Mouse (Mus musculus) testis, adult 2 months (tissue): ENCODE data around the gene B3glct. TPM values are rescaled to one million over a fixed set of nuclear protein-coding genes. Genes with fewer than 3 reads are reported as not detected.
A peak's percentile ranks its signal among the peaks of the same experiment; 100 is the strongest.

Experiments
- H3K27ac ChIP-seq: fragments of 200-500 bp; 2 replicates; pipeline ENCODE4 v1.5.1; 2012; ENCODE audit warnings: low read depth, low read length; ENCODE audit not compliant: control insufficient read depth, insufficient read depth
- H3K27me3 ChIP-seq: fragments of 200-500 bp; 2 replicates; pipeline ENCODE4 v1.6.1; 2012; ENCODE audit warnings: mild to moderate bottlenecking, low read length, moderate library complexity; ENCODE audit not compliant: control insufficient read depth, insufficient read depth
- H3K36me3 ChIP-seq: fragments of 200-500 bp; 2 replicates; pipeline ENCODE4 v1.6.1; 2012; ENCODE audit warnings: mild to moderate bottlenecking, low read length; ENCODE audit not compliant: control insufficient read depth, insufficient read depth
- H3K4me1 ChIP-seq: fragments of 200-500 bp; 2 replicates; pipeline ENCODE4 v1.6.1; 2012; ENCODE audit warnings: low read length; ENCODE audit not compliant: control insufficient read depth, insufficient read depth
- H3K4me3 ChIP-seq: fragments of 200-500 bp; 2 replicates; pipeline ENCODE4 v1.5.1; 2012; ENCODE audit warnings: low read depth, mild to moderate bottlenecking, low read length, moderate library complexity, mixed read lengths; ENCODE audit not compliant: control insufficient read depth
- CTCF ChIP-seq: fragments of 200-500 bp; IDR thresholded peaks from 2 replicates; pipeline ENCODE4 v1.5.1; 2012; ENCODE audit warnings: low read depth, mild to moderate bottlenecking, inconsistent platforms, low read length, moderate library complexity; ENCODE audit not compliant: control insufficient read depth, insufficient read depth, insufficient replicate concordance
- POLR2A ChIP-seq: fragments of 200-500 bp; IDR thresholded peaks from 2 replicates; pipeline ENCODE4 v1.6.1; 2012; ENCODE audit warnings: low read depth, mild to moderate bottlenecking, inconsistent platforms, low read length, moderate library complexity; ENCODE audit not compliant: control insufficient read depth
- polyA plus RNA-seq: library from polyadenylated mRNA; depleted of rRNA; stranded (reverse); fragments of >200 nt; gene quantifications from 2 replicates; pipeline ENCODE4 v1.2.3, GENCODE M21; 2012; rRNA removed

The B3glct gene
- polyA plus RNA-seq, result 0.83 and 1.0 TPM in 2 replicates

DNA sequence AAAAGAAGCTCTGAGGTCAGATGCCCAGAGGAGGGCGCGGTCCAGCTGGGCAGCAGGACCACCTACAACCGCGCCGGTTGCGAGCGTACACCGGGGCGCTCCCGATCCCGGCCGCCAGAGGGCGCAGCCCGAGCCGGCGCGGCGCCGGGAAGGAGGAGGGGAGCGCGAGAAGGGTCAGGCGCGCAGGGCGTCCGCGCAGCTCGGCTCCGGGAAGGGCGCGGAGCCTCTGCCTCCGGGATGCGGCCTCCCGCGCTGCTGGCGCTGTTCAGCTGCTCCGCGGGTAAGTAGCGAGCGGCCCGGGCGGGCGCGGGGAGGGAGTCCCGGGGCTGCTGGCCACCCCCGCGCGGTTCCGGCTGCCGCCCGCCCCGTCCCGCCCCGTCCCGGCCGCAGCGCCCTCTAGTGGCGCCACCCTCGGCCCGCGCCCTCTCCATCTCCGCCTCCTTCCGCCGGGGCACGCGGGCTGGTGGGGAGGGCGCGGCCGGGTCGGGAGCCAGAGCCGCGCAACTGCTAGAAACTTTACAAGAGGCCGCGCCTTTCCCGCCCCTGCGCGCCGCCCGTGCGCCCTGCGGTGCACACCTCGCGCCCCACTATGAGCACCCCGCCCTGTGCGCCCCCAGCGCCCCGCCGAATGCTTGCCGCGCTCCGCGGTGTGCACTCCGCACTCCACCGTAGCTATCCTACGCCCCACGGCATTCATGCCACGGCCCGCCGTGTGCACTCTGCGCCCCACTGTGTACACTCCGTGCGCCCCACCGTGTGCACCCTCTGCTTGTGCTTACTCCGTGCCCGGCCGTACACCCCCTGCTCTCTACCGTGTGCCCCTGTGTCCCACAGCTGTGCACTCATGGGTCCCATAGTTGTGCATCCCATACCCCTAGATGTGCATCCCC, at the start of gene B3glct:
B3glct (plus strand) TSS at position 131 of the 890 bp plus-strand sequence.
- no peaks in the 10 kb centered on the region for H3K36me3 ChIP-seq
- peak within 1 kb of the TSS; percentile 88 for H3K4me3 ChIP-seq
- H3K27me3 ChIP-seq, result no peaks in the 10 kb centered on the region
- peaks cover 2% of the 10 kb centered on the region for H3K4me1 ChIP-seq
- TF ChIP-seq POLR2A (no peak), CTCF (peak; percentile 85)
- H3K27ac ChIP-seq, result no peak within 1 kb of the TSS

DNA sequence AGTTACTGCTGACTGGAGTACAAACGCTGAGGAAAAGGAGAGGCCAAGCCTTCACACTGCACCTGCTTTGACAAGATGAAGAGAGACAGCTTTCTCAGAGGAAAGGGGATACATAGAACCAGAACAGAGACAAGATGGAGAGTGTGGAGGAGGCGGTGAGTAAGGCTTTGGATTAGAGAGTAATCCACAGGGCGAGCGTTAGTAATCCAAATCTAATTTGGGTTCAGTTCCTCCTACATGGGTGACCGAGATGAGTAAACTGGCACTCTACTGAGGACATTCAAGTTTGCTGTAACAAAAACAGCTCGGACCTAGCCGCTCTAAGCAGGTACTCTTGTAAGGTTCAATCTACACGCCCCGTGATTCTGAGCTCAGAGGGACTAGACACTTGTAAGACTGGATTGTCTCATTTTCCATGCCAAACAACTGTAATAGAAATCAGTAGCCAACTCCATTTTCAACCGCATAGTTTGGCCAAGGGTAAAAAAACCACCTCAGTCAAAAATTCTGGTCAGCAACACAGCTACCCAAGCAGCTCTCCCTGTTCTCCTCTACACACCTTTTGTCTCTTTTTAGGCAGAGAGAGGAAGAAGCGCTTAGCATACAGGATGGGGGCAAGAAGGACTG, 43.5 kb upstream of the B3glct start:
- Histone ChIP-seq H3K36me3 (peaks cover 4% of the 10 kb centered on the region), H3K4me3 (peak overlapping the region; percentile 94), H3K27me3 (no peaks in the 10 kb centered on the region), H3K4me1 (no peaks in the 10 kb centered on the region; the same call in 1 of the 2 replicates), H3K27ac (no peak overlapping the region)
- TF ChIP-seq POLR2A (no peak), CTCF (no peak)

DNA sequence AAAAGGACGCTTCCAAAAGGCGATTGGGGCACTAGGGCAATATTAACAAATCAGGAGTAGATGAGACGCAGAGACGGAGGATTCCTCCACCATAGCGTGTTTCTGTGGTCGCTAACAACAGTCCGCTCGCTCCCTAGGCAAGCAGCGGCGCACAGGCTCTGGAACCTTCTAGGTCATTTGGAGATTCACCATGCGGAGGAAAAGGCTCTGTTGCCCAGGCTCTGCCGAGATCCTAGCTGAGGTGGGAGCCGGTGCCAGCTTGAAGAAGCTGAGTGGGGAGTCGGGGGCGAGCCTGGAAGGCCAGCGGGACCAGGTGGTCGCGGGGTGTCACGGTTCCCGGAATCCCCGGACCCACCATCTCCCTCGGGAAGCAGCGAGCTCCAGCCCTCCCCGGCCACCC, 42.5 kb upstream of the B3glct start:
- no peaks in the 10 kb centered on the region for H3K27me3 ChIP-seq
- peak overlapping the region; percentile 64 for H3K27ac ChIP-seq
- no peaks in the 10 kb centered on the region; the same call in 1 of the 2 replicates for H3K4me1 ChIP-seq
- no peak for TF ChIP-seq POLR2A
- TF ChIP-seq CTCF, result no peak
- peak overlapping the region; percentile 94 for H3K4me3 ChIP-seq
- H3K36me3 ChIP-seq, result peaks cover 3% of the 10 kb centered on the region

DNA sequence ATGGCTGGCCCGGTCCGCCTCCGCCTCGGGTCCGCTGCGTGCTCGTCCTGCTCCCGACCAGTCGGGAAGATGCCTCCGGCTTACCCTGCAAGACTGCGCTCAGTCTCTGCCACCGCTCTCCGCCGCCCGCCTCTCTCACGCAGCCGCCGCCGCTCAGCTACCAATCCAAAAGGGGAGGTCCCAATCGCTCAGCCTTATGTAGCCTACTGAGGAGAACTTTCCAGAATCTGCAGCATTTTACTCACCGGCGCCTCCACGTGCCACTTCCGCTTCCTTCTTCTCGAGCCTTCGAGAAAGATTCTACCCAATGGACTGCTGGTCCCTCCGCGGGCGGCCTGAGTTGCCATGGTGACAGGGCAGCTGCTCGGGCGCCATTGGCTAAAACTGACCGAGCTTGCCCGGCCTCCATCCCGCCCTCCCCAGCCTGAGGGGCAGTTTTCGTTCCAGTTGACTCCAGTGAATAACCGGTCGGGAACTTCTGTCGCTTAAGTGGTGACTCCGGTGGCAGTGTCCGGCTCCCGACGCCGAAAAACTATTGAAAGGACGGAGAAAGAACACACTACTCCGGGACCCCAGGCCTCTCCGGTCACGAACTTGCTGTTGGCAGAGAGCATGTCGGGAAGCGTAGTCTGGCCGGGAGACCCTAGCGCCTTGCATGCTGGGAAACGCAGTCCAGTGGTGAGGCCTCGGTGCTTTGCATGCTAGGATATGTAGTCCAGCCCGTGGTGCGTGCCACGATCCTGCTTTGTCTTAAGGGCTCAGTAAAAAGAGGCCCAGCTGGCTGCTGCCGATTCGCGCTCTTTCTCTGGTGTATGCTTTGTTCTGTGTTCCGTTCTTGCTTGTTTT, 41.7 kb upstream of the B3glct start, which contains the start of gene Hsph1:
Hsph1 (minus strand) TSS at position 302 of the 846 bp plus-strand sequence.
- Histone ChIP-seq H3K36me3 (peaks cover 1% of the 10 kb centered on the region), H3K4me3 (peak within 1 kb of the TSS; percentile 94), H3K27ac (peak within 1 kb of the TSS; percentile 96), H3K27me3 (no peaks in the 10 kb centered on the region), H3K4me1 (no peaks in the 10 kb centered on the region; the same call in 1 of the 2 replicates)
- TF ChIP-seq CTCF (no peak), POLR2A (peak; percentile 79)

DNA sequence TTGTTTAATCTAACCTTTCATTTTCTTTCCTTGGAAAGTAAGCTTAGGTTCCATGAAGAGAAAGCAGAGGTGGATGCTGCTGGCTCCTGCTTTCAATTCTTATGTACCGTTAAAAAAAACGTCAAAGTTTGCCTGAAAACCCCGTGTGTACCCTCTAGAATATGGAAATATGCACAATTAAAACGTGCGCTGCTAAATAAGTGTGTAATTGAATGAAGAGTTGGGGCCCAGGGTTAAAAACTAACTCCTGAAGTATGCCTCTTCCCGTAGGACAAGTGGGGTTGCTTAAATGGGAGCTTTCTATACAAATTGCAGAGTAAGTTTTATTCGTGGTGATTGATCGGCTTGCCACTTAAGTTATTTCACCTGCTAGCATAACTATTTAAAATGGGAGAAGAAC, 40.7 kb upstream of the B3glct start:
- H3K27me3 ChIP-seq, result no peaks in the 10 kb centered on the region
- H3K4me1 ChIP-seq, result no peaks in the 10 kb centered on the region; the same call in 1 of the 2 replicates
- no peak overlapping the region for H3K27ac ChIP-seq
- no peak overlapping the region; the same call in 1 of the 2 replicates for H3K4me3 ChIP-seq
- TF ChIP-seq CTCF (no peak), POLR2A (no peak)
- H3K36me3 ChIP-seq, result peaks cover 1% of the 10 kb centered on the region

DNA sequence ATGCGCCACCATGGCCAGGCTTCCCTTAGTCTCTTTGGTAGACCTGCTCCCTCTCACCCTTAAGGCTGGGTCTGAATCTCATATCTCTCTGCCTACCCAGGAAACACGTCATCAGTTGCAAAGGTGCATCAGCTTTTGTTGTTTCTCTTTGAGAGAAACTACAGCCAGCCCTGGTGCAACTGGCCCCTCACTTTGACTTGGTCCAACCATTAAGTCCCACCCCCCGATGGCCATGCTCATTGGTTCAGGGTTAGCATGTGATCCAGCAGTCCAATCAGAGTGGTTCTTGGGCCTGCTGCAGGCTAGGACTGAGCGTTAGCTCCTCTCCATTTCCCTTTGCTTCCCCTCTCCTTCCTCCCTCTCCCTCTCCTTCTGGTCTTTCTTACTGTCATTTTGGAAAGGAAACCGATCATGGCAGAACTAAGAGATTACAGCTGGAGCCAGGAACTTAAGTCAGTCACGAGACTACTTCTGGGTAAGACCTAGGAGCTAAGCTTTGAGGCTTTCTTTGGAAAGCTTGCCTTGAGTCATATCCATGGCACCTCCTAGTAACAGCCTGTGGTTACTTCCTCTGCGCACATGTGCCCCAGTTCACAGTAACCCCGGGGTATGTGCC, 36.6 kb upstream of the B3glct start:
- Histone ChIP-seq H3K4me1 (no peaks in the 10 kb centered on the region), H3K27ac (no peak overlapping the region), H3K27me3 (no peaks in the 10 kb centered on the region), H3K36me3 (no peaks in the 10 kb centered on the region), H3K4me3 (no peak overlapping the region; the same call in 1 of the 2 replicates)
- TF ChIP-seq POLR2A (no peak), CTCF (no peak)
